Mouse (Mus musculus): ENCODE data around the gene Teddm2. TPM values are rescaled to one million over a fixed set of nuclear protein-coding genes. Genes with fewer than 3 reads are reported as not detected.

The Teddm2 gene
- polyA plus RNA-seq, 1 experiment from 2014 or later = 0.63 TPM

- H3K36me3 ChIP-seq (ENCODE audit: insufficient read depth, low read length) = no peaks in the 10 kb centered on the region
- WGBS = 77% methylated on average over 12 of the region's 12 CpGs
Measured at GRCm38 (mm10) chr1:153935844-153936380, 35.9 kb upstream of the Teddm2 start.

GRCm38 (mm10) chr1:153933772-153934171 lies 33.7 kb upstream of the Teddm2 start:
- no peak overlapping the region for H3K4me3 ChIP-seq (replicated peaks; ENCODE audit: low read depth, low read length)
- WGBS = 71% methylated on average over 1 of the region's 1 CpGs
- no peaks in the 10 kb centered on the region for H3K4me1 ChIP-seq (replicated peaks; ENCODE audit: insufficient read depth, low read length)
- no peaks in the 10 kb centered on the region for H3K27me3 ChIP-seq (ENCODE audit: insufficient read depth, low read length)
- no peaks in the 10 kb centered on the region for H3K36me3 ChIP-seq (ENCODE audit: insufficient read depth, low read length)
- no peak overlapping the region for H3K4me2 ChIP-seq (ENCODE audit: low read length)
- H3K27ac ChIP-seq = no peak overlapping the region
- no peak for TF ChIP-seq CTCF (IDR thresholded peaks at IDR 0.05; ENCODE audit: low read depth)
- ATAC-seq (replicated peaks; ENCODE audit: low FRiP score, low read depth) = no peak
- no peak overlapping the region for H3K9ac ChIP-seq (ENCODE audit: low read depth, low read length)
- no peak for DNase-seq (ENCODE audit: low spot score)
- no peaks in the 10 kb centered on the region for H3K9me3 ChIP-seq (replicated peaks; ENCODE audit: low read length)

More at GRCm38 (mm10) chr1:153935844-153936380, 35.9 kb upstream of the Teddm2 start:
- no peak for TF ChIP-seq CTCF (IDR thresholded peaks at IDR 0.05; ENCODE audit: low read depth)
- Histone ChIP-seq H3K9ac (ENCODE audit: low read depth, low read length) (no peak overlapping the region), H3K4me3 (replicated peaks; ENCODE audit: low read depth, low read length) (no peak overlapping the region), H3K27ac (no peak overlapping the region), H3K4me1 (replicated peaks; ENCODE audit: insufficient read depth, low read length) (no peaks in the 10 kb centered on the region), H3K27me3 (ENCODE audit: insufficient read depth, low read length) (no peaks in the 10 kb centered on the region), H3K4me2 (ENCODE audit: low read length) (no peak overlapping the region), H3K9me3 (replicated peaks; ENCODE audit: low read length) (no peaks in the 10 kb centered on the region)
- DNase-seq (ENCODE audit: low spot score) = no peak
- ATAC-seq (replicated peaks; ENCODE audit: low FRiP score, low read depth) = no peak

- WGBS = 68% methylated on average over 2 of the region's 2 CpGs
- ATAC-seq (replicated peaks; ENCODE audit: low FRiP score, low read depth) = no peak
- TF ChIP-seq CTCF (IDR thresholded peaks at IDR 0.05; ENCODE audit: low read depth) = no peak
Measured at GRCm38 (mm10) chr1:153930431-153930830, 30.4 kb upstream of the Teddm2 start.

GRCm38 (mm10) chr1:153924395-153925385 lies 24.7 kb upstream of the Teddm2 start:
- no peak for TF ChIP-seq CTCF (IDR thresholded peaks at IDR 0.05; ENCODE audit: low read depth)
- DNase-seq (ENCODE audit: low spot score) (no peak), ATAC-seq (replicated peaks; ENCODE audit: low FRiP score, low read depth) (no peak)
- Histone ChIP-seq H3K4me2 (ENCODE audit: low read length) (no peak overlapping the region), H3K27me3 (ENCODE audit: insufficient read depth, low read length) (no peaks in the 10 kb centered on the region), H3K4me1 (replicated peaks; ENCODE audit: insufficient read depth, low read length) (no peaks in the 10 kb centered on the region), H3K9me3 (replicated peaks; ENCODE audit: low read length) (no peaks in the 10 kb centered on the region), H3K36me3 (ENCODE audit: insufficient read depth, low read length) (no peaks in the 10 kb centered on the region), H3K27ac (no peak overlapping the region), H3K9ac (ENCODE audit: low read depth, low read length) (no peak overlapping the region), H3K4me3 (replicated peaks; ENCODE audit: low read depth, low read length) (no peak overlapping the region)
- WGBS = 68% methylated on average over 6 of the region's 6 CpGs

More at GRCm38 (mm10) chr1:153930431-153930830, 30.4 kb upstream of the Teddm2 start:
- Histone ChIP-seq H3K27ac (no peak overlapping the region), H3K4me3 (replicated peaks; ENCODE audit: low read depth, low read length) (no peak overlapping the region), H3K4me2 (ENCODE audit: low read length) (no peak overlapping the region), H3K27me3 (ENCODE audit: insufficient read depth, low read length) (no peaks in the 10 kb centered on the region), H3K9ac (ENCODE audit: low read depth, low read length) (no peak overlapping the region), H3K9me3 (replicated peaks; ENCODE audit: low read length) (no peaks in the 10 kb centered on the region), H3K36me3 (ENCODE audit: insufficient read depth, low read length) (no peaks in the 10 kb centered on the region), H3K4me1 (replicated peaks; ENCODE audit: insufficient read depth, low read length) (no peaks in the 10 kb centered on the region)
- no peak for DNase-seq (ENCODE audit: low spot score)

GRCm38 (mm10) chr1:153922571-153923021 lies 22.6 kb upstream of the Teddm2 start:
- Histone ChIP-seq H3K9me3 (replicated peaks; ENCODE audit: low read length) (no peaks in the 10 kb centered on the region), H3K4me2 (ENCODE audit: low read length) (no peak overlapping the region), H3K27ac (no peak overlapping the region), H3K4me3 (replicated peaks; ENCODE audit: low read depth, low read length) (no peak overlapping the region), H3K36me3 (ENCODE audit: insufficient read depth, low read length) (no peaks in the 10 kb centered on the region), H3K9ac (ENCODE audit: low read depth, low read length) (no peak overlapping the region), H3K4me1 (replicated peaks; ENCODE audit: insufficient read depth, low read length) (no peaks in the 10 kb centered on the region), H3K27me3 (ENCODE audit: insufficient read depth, low read length) (no peaks in the 10 kb centered on the region)
- ATAC-seq (replicated peaks; ENCODE audit: low FRiP score, low read depth) (no peak), DNase-seq (ENCODE audit: low spot score) (no peak)
- TF ChIP-seq CTCF (IDR thresholded peaks at IDR 0.05; ENCODE audit: low read depth) = no peak
- 23% methylated on average over 5 of the region's 5 CpGs for WGBS

GRCm38 (mm10) chr1:153921642-153922041 lies 21.6 kb upstream of the Teddm2 start:
- Histone ChIP-seq H3K27me3 (ENCODE audit: insufficient read depth, low read length) (no peaks in the 10 kb centered on the region), H3K27ac (no peak overlapping the region), H3K4me1 (replicated peaks; ENCODE audit: insufficient read depth, low read length) (no peaks in the 10 kb centered on the region), H3K36me3 (ENCODE audit: insufficient read depth, low read length) (no peaks in the 10 kb centered on the region), H3K4me3 (replicated peaks; ENCODE audit: low read depth, low read length) (no peak overlapping the region), H3K9me3 (replicated peaks; ENCODE audit: low read length) (no peaks in the 10 kb centered on the region), H3K4me2 (ENCODE audit: low read length) (no peak overlapping the region), H3K9ac (ENCODE audit: low read depth, low read length) (no peak overlapping the region)
- 91% methylated on average over 3 of the region's 3 CpGs for WGBS
- DNase-seq (ENCODE audit: low spot score) (no peak), ATAC-seq (replicated peaks; ENCODE audit: low FRiP score, low read depth) (no peak)
- TF ChIP-seq CTCF (IDR thresholded peaks at IDR 0.05; ENCODE audit: low read depth) = no peak
